Mouse (Mus musculus) CD8-positive naive resting alpha-beta T cell, adult 2 months (primary cell): ENCODE data around the gene Ddx28.

Experiments
- DNase-seq, 2 experiments: peaks; one replicate each; pipeline ENCODE4 v3.0.0; 2022; ENCODE audit warnings: low read depth in 2 of 2, low spot score in 2 of 2

Gene Ddx28

GRCm38 (mm10) chr8:105969367-105969766 lies 42.3 kb downstream of the Ddx28 start:
- no peak for DNase-seq

GRCm38 (mm10) chr8:105966692-105967311 lies 44.9 kb downstream of the Ddx28 start:
- peak in 1 of 2 experiments; percentile 27 for DNase-seq

- DNase-seq = peak; percentile 50 to 71
Observed at GRCm38 (mm10) chr8:105965905-105966341, 45.8 kb downstream of the Ddx28 start, which contains the start of gene Slc12a4. Gene Slc12a4 (minus strand): TSS chr8:105966097.

- peak; percentile 25 to 34 for DNase-seq
Observed at GRCm38 (mm10) chr8:105965266-105965904, 46.3 kb downstream of the Ddx28 start.

- DNase-seq = no peak
Observed at GRCm38 (mm10) chr8:105964506-105965265, 47.0 kb downstream of the Ddx28 start.

- no peak for DNase-seq
Observed at GRCm38 (mm10) chr8:105961536-105961935, 50.1 kb downstream of the Ddx28 start.

GRCm38 (mm10) chr8:105961101-105961500 lies 50.6 kb downstream of the Ddx28 start:
- no peak for DNase-seq
